Mouse (Mus musculus): ENCODE results near the gene Bmpr1b. TPM values are rescaled to one million over a fixed set of nuclear protein-coding genes. Genes with fewer than 3 reads are reported as not detected.
A peak's percentile ranks its signal among the peaks of the same experiment; 100 is the strongest.

Gene Bmpr1b
- polyA plus RNA-seq, 1 experiment from 2014 or later: 12.3 TPM

DNA sequence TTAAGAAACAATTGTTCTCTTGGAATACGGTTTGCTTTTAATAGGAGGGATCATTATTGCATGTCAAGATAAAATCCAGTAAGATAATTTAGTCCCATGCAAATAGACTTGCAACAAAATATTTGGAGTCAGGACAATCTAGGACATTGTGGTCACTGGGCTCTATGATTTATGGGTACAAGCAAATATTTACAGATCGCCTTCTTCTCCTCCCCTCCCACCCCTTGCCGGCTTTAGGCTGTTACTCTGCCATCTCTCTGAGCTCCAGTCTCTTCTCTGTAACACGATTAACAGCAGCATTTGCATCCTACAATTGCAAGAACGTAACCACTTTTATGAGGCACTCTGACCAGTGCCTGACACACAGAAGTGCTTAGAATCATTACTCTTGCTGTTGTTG, 104.1 kb downstream of the Bmpr1b start:
- Histone ChIP-seq H3K4me1 (ENCODE audit: control insufficient read depth, insufficient read depth, low read length) (peaks cover 7% of the 10 kb centered on the region; the same call in 1 of the 2 replicates), H3K27ac (ENCODE audit: low read depth, low read length) (no peak overlapping the region), H3K27me3 (ENCODE audit: control insufficient read depth, insufficient read depth, low read length) (no peaks in the 10 kb centered on the region), H3K9me3 (ENCODE audit: control insufficient read depth, low read length) (no peaks in the 10 kb centered on the region), H3K4me2 (replicated peaks; ENCODE audit: low read depth, low read length) (no peak overlapping the region), H3K9ac (ENCODE audit: low read depth, low read length) (no peak overlapping the region), H3K36me3 (ENCODE audit: control insufficient read depth, insufficient read depth, low read length) (no peaks in the 10 kb centered on the region), H3K4me3 (ENCODE audit: low read length) (no peak overlapping the region)
- WGBS: 23% methylated on average over 5 of the region's 5 CpGs
- ATAC-seq (ENCODE audit: low FRiP score, low TSS enrichment): no peak

DNA sequence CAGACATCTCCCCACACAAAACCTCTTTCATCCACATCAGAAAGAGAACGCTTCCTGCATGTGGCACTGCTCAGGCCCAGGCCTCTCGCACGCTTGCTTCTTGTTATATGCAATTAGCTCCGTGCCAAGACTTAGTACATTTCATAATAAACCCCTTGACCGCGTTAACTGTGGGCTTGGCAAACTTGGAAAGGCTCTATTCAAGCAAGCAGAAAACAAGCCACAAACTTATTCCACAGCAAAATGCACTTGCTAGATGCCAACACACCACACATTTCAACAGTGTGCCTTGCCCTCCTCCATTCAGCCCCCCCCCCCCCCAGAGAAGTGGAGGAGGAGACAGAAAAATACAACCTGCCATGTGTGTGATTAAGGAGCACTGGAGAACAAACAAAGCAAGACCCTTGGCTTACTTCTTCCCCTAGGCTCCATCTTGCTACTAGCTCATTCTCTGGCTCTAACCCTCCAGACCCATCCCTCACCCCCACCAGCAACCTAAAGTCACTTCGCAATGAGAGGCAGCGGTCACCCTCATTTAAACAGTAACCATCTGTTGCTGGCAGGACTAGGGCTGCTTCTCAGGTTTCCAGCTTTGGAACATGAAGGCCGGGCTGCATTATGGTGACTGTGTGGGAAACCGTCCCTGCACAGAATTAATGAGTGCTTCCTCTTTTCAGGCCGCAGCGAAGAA, 105.5 kb downstream of the Bmpr1b start:
- Histone ChIP-seq H3K4me2 (replicated peaks; ENCODE audit: low read depth, low read length) (no peak overlapping the region), H3K4me3 (ENCODE audit: low read length) (no peak overlapping the region), H3K36me3 (ENCODE audit: control insufficient read depth, insufficient read depth, low read length) (no peaks in the 10 kb centered on the region), H3K4me1 (ENCODE audit: control insufficient read depth, insufficient read depth, low read length) (peaks cover 7% of the 10 kb centered on the region; the same call in 1 of the 2 replicates), H3K27ac (ENCODE audit: low read depth, low read length) (0 out of 2 replicates have a peak overlapping the region, but pooled peaks have one; percentile 56), H3K9ac (ENCODE audit: low read depth, low read length) (no peak overlapping the region), H3K9me3 (ENCODE audit: control insufficient read depth, low read length) (no peaks in the 10 kb centered on the region), H3K27me3 (ENCODE audit: control insufficient read depth, insufficient read depth, low read length) (no peaks in the 10 kb centered on the region)
- ATAC-seq (ENCODE audit: low FRiP score, low TSS enrichment): peak; percentile 95
- 29% methylated on average over 12 of the region's 12 CpGs for WGBS

DNA sequence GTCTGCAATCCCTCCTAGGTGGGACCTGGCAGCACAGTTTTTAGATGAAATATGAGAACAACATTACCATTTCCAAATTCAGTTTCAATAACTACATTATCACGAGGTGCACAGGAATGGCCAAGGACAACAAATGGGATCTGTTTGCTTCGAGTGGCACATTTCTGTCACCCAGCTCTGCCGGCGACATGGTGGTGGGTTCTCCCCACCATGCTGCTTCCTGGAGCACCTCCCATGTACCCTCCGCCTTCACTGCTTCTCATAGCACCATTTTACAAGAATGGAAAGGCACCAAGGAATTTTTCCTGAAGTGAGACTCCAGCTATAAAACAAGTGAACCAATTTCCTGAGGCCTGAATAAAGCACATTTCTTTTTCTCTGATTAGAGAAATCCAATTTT, 108.0 kb downstream of the Bmpr1b start:
- peaks cover 7% of the 10 kb centered on the region; the same call in 1 of the 2 replicates for H3K4me1 ChIP-seq (ENCODE audit: control insufficient read depth, insufficient read depth, low read length)
- WGBS: 88% methylated on average over 5 of the region's 5 CpGs
- no peaks in the 10 kb centered on the region for H3K27me3 ChIP-seq (ENCODE audit: control insufficient read depth, insufficient read depth, low read length)
- H3K4me3 ChIP-seq (ENCODE audit: low read length): no peak overlapping the region
- no peak for ATAC-seq (ENCODE audit: low FRiP score, low TSS enrichment)
- no peak overlapping the region for H3K4me2 ChIP-seq (replicated peaks; ENCODE audit: low read depth, low read length)
- H3K9ac ChIP-seq (ENCODE audit: low read depth, low read length): no peak overlapping the region
- no peaks in the 10 kb centered on the region for H3K9me3 ChIP-seq (ENCODE audit: control insufficient read depth, low read length)
- no peaks in the 10 kb centered on the region for H3K36me3 ChIP-seq (ENCODE audit: control insufficient read depth, insufficient read depth, low read length)
- no peak overlapping the region for H3K27ac ChIP-seq (ENCODE audit: low read depth, low read length)

- Histone ChIP-seq H3K4me1 (ENCODE audit: control insufficient read depth, insufficient read depth, low read length) (peaks cover 7% of the 10 kb centered on the region; the same call in 1 of the 2 replicates), H3K27ac (ENCODE audit: low read depth, low read length) (no peak overlapping the region), H3K4me3 (ENCODE audit: low read length) (no peak overlapping the region), H3K4me2 (replicated peaks; ENCODE audit: low read depth, low read length) (no peak overlapping the region), H3K27me3 (ENCODE audit: control insufficient read depth, insufficient read depth, low read length) (no peaks in the 10 kb centered on the region), H3K9me3 (ENCODE audit: control insufficient read depth, low read length) (no peaks in the 10 kb centered on the region), H3K36me3 (ENCODE audit: control insufficient read depth, insufficient read depth, low read length) (no peaks in the 10 kb centered on the region), H3K9ac (ENCODE audit: low read depth, low read length) (no peak overlapping the region)
- ATAC-seq (ENCODE audit: low FRiP score, low TSS enrichment): no peak
- WGBS: 52% methylated on average over 3 of the region's 3 CpGs
These were observed 109.3 kb downstream of the Bmpr1b start for GRCm38 (mm10) chr3:142059890-142060289.

DNA sequence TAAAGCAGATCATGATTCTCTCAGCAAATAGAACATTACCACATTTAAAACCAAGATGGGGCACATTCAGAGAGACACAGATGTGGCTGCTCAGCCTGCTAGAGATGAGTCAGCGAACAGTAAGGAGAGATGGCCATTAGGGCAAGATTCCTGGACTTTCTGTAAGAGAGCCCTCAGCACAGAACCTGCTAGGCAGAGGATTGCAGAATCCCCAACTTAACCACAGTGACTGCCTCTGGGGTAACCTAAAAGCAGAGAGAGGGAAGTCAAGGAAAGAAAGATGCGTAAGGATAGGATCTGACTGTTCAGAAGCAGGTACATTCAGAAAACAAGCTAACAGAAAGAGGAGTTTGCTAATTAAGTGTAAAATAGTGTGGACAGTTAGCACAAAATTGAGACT, 118.5 kb downstream of the Bmpr1b start:
- no peaks in the 10 kb centered on the region for H3K4me1 ChIP-seq (ENCODE audit: control insufficient read depth, insufficient read depth, low read length)
- no peak for ATAC-seq (ENCODE audit: low FRiP score, low TSS enrichment)
- no peak overlapping the region for H3K4me3 ChIP-seq (ENCODE audit: low read length)
- H3K27ac ChIP-seq (ENCODE audit: low read depth, low read length): no peak overlapping the region
- no peak overlapping the region for H3K9ac ChIP-seq (ENCODE audit: low read depth, low read length)
- 96% methylated on average over 2 of the region's 2 CpGs for WGBS
- no peaks in the 10 kb centered on the region for H3K9me3 ChIP-seq (ENCODE audit: control insufficient read depth, low read length)
- H3K4me2 ChIP-seq (replicated peaks; ENCODE audit: low read depth, low read length): no peak overlapping the region
- no peaks in the 10 kb centered on the region for H3K27me3 ChIP-seq (ENCODE audit: control insufficient read depth, insufficient read depth, low read length)
- H3K36me3 ChIP-seq (ENCODE audit: control insufficient read depth, insufficient read depth, low read length): no peaks in the 10 kb centered on the region

GRCm38 (mm10) chr3:142049610-142050009, 119.6 kb downstream of the Bmpr1b start:
- Histone ChIP-seq H3K4me2 (replicated peaks; ENCODE audit: low read depth, low read length) (no peak overlapping the region), H3K36me3 (ENCODE audit: control insufficient read depth, insufficient read depth, low read length) (no peaks in the 10 kb centered on the region), H3K27ac (ENCODE audit: low read depth, low read length) (no peak overlapping the region), H3K4me3 (ENCODE audit: low read length) (no peak overlapping the region), H3K4me1 (ENCODE audit: control insufficient read depth, insufficient read depth, low read length) (no peaks in the 10 kb centered on the region), H3K9me3 (ENCODE audit: control insufficient read depth, low read length) (no peaks in the 10 kb centered on the region), H3K9ac (ENCODE audit: low read depth, low read length) (no peak overlapping the region), H3K27me3 (ENCODE audit: control insufficient read depth, insufficient read depth, low read length) (no peaks in the 10 kb centered on the region)
- ATAC-seq (ENCODE audit: low FRiP score, low TSS enrichment): no peak
- WGBS: 83% methylated on average over 3 of the region's 3 CpGs

GRCm38 (mm10) chr3:142049093-142049492, 120.1 kb downstream of the Bmpr1b start:
- H3K4me1 ChIP-seq (ENCODE audit: control insufficient read depth, insufficient read depth, low read length): no peaks in the 10 kb centered on the region

DNA sequence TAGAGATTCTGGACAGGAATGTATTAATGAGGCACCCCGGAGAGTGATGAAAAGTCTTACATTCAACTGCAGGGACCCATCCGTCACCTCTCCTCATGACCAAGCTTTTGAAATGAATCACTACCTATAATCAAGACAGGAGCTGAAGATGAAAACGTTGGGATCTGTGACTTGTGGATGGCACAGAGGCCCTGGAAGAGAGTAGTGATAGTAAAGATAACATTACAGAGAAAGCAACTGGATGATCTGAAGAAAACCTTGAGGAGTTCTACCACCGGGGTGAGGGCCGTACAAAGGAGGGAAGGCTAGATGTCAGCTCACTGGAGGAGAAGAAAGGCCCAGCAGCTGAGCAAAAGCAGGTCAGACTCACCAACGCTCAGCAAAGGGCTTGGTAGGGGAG, 120.7 kb downstream of the Bmpr1b start:
- no peak for ATAC-seq (ENCODE audit: low FRiP score, low TSS enrichment)
- Histone ChIP-seq H3K9me3 (ENCODE audit: control insufficient read depth, low read length) (no peaks in the 10 kb centered on the region), H3K4me3 (ENCODE audit: low read length) (no peak overlapping the region), H3K27ac (ENCODE audit: low read depth, low read length) (no peak overlapping the region), H3K27me3 (ENCODE audit: control insufficient read depth, insufficient read depth, low read length) (no peaks in the 10 kb centered on the region), H3K4me1 (ENCODE audit: control insufficient read depth, insufficient read depth, low read length) (no peaks in the 10 kb centered on the region), H3K9ac (ENCODE audit: low read depth, low read length) (no peak overlapping the region), H3K4me2 (replicated peaks; ENCODE audit: low read depth, low read length) (no peak overlapping the region), H3K36me3 (ENCODE audit: control insufficient read depth, insufficient read depth, low read length) (no peaks in the 10 kb centered on the region)
- WGBS: 69% methylated on average over 6 of the region's 6 CpGs

More at GRCm38 (mm10) chr3:142049093-142049492, 120.1 kb downstream of the Bmpr1b start:
- H3K9ac ChIP-seq (ENCODE audit: low read depth, low read length): no peak overlapping the region
- H3K36me3 ChIP-seq (ENCODE audit: control insufficient read depth, insufficient read depth, low read length): no peaks in the 10 kb centered on the region
- H3K27me3 ChIP-seq (ENCODE audit: control insufficient read depth, insufficient read depth, low read length): no peaks in the 10 kb centered on the region
- no peaks in the 10 kb centered on the region for H3K9me3 ChIP-seq (ENCODE audit: control insufficient read depth, low read length)
- no peak overlapping the region for H3K4me2 ChIP-seq (replicated peaks; ENCODE audit: low read depth, low read length)
- 87% methylated on average over 5 of the region's 5 CpGs for WGBS
- H3K27ac ChIP-seq (ENCODE audit: low read depth, low read length): no peak overlapping the region
- H3K4me3 ChIP-seq (ENCODE audit: low read length): no peak overlapping the region
- ATAC-seq (ENCODE audit: low FRiP score, low TSS enrichment): no peak

DNA sequence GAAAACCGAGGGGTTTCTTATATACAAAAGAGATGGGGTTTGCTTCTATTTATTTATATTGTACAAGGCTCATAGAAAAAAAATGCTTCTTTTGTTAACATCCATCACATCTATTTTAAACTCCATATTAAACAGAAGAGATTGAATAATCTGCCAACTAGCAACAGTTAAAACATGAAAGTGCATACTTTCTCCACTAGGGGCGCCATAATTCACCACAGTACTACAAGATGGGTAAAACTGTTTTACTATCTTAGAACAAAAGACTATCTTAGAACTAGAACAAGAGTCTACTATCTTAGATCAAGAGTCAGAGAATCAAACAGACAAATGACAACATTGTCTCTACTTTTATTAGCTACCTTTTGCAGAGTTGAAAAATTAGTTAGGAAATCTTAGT, 125.8 kb downstream of the Bmpr1b start:
- H3K36me3 ChIP-seq (ENCODE audit: control insufficient read depth, insufficient read depth, low read length): no peaks in the 10 kb centered on the region
- WGBS: 39% methylated on average over 2 of the region's 2 CpGs
- no peak for ATAC-seq (ENCODE audit: low FRiP score, low TSS enrichment)

More for the DNA sequence above, 125.8 kb downstream of the Bmpr1b start:
- H3K9ac ChIP-seq (ENCODE audit: low read depth, low read length): no peak overlapping the region
- no peaks in the 10 kb centered on the region for H3K4me1 ChIP-seq (ENCODE audit: control insufficient read depth, insufficient read depth, low read length)
- H3K4me2 ChIP-seq (replicated peaks; ENCODE audit: low read depth, low read length): no peak overlapping the region
- H3K27ac ChIP-seq (ENCODE audit: low read depth, low read length): no peak overlapping the region
- H3K27me3 ChIP-seq (ENCODE audit: control insufficient read depth, insufficient read depth, low read length): no peaks in the 10 kb centered on the region
- H3K9me3 ChIP-seq (ENCODE audit: control insufficient read depth, low read length): no peaks in the 10 kb centered on the region
- H3K4me3 ChIP-seq (ENCODE audit: low read length): no peak overlapping the region

All from kidney, embryonic 14.5 days (tissue).